Mouse (Mus musculus) left cerebral cortex, adult 9 months (tissue): ENCODE measurements at regions not wholly inside any gene's neighbourhood (a gene's known extent, or its start where the extent isn't known, plus 50 kb on each side); places are given as distances from the start of the nearest gene placed in this dataset.

ENCODE experiments used
- DNase-seq, 2 experiments: peaks; one replicate each; pipeline ENCODE4 v3.0.0; 2022; ENCODE audit warnings: low spot score in 2 of 2

DNA sequence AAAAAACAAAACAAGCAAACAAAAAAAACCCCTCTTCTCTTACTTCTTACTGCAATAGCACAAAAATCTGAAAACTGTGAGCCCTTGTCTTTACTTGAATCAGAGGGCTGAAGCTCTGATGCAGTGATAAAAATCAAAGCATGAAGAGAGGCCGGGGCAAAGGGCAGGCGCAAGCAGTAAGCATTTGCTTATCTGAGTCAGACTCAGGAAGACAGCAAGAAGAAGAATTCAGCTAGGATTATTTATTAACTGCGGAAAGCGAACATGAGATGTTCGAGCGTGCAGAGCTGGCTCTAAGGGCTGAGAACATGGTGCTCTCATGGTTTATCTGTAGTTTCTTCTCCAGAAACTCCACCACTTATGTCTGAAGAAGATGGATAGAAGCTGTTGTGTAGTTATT, 163.4 kb upstream of the Sgcd start:
- DNase-seq, result no peak

DNA sequence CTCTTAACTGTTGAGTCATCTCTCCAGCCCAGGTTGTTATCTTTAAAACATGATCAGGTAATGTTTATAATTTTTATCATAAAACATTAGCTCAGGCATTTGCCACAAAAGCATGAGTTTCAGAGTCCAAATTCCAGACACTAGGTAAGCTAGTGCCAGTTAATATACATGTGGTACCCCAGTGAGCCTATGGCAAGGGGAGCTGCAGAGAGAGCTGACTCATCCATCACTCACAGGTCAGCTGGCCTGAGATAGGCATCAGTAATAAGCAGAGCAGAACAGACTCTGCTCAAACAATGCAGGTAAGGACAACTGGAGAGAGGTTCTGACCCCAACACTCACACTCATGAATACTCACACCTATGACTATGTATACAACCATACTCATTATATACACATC, 144.6 kb upstream of the Sgcd start:
- DNase-seq, result no peak

DNA sequence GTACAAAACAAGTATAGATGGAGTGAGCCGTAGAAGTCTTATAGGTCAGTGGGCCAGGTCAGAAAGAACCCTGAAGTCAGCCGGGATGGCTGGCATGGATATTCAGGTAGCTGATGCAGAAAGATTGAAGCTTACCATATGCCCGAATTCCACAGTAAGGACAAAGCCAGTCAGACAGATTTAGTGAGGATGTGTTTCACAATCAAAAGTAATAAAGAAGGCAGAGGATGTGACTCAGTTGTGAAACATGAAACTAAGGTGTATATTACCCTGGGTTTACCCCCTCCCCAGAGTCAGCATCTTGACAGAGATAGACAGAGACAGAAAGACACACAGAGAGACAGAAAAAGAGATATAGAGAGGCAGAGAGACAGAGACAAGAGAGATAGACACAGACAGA, 109.3 kb upstream of the Sgcd start:
- DNase-seq, result no peak

DNA sequence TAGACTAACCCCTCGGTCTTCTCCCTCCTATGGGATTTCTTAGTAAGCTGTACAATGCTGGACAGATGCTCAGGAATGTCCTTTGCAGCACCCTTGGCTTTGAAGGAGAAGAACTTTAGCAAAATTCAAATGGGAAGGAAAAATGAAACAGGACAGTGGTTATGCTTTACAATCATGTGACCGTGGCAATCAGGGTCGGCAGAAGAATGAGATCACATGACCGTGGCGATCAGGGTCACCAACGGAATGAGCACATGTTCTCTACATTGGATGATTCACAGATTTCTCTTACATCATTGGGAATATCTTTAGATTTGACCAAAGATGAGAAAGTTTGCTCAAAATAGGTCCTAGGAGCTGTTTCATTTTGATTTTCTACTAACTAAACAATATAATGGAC, 108.7 kb upstream of the Sgcd start:
- no peak for DNase-seq

DNA sequence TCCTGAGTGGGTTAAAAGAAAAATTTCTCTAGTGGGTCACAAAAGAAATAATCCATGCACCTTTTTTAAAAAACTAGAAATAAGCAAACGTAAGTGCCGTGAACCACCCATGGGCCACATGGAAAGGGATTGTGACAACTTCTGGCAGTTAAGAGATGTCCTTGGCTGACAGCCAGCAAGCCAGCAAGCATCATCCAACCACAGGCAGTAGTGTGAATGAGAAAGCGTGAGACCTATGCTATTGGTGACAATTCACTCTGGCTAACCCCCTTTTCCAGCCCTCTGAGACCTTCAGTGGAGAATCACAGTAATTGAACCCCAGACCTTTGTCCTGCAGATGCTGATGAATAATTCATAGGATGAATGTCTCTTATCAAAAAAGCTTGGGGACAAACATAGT, 78.3 kb upstream of the Sgcd start:
- DNase-seq, result no peak

DNA sequence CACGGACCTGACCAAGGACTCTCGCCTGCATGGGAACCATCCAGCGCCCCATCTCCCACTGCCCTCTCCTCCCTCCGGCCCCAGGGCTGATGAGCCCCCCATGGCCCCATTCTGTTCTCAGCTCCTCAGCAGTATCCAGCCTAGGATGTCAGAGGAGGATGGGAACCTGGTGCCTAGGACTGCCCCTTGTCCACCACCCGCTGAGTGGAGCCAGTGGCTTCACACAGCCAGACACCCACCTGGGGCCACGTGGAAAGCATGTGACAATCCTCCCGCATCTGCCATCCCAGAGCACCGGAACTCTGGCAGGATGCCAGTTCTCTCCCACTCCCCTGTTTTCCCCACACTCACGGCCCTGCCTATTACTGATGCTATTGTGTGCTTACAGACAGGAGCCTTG, 75.0 kb upstream of the Sgcd start:
- DNase-seq, result no peak

DNA sequence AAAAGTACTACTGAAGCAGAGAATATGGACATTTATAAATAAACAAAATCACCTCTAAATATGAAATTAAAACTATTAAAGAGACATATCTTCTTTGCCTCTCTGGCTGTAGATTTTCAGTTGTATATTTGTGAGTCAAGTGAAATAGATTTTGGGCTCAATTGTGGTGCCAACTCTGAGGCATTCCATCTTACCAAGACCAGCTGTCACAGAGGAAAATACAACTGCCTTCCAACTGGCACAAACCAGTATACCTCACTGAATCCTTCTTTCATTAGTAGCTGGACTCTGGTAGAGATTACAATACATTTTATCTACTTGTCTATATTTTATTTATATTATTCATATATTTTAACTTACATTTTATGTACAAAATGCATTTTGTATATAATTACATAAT, 72.7 kb upstream of the Sgcd start:
- DNase-seq, result no peak

DNA sequence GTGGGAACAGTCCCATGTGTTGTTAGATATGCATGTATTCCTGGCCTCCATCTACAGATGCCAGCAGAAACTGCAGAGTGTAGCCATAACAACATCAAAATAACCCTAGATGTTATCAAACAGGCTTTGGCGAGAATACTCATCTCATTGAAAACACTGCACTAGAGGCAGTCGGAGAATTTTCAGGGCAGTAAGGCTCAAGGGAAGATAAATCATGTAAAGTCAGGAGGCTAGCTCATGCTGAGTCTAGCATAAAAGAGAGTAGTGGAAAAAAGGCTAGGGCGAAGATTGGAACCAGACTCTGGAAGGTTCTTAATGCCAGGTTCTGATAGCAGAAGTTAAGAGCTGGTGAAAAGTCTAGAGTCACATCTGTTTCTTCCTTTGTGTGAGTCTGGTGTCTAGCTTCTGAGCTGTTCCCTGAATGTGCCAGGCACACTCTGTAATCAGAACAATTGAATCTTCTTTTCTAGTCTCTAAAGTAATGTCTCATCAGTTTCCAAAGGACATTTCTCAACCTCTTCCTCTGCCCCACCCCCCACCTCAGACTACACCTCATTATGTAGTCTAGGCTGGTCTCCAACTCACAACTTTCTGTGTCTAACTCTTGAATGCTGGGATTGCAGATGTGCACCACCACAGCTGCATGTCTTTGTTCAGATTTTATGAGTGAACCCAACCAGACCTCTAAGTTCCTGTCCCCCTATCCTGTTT, 62.5 kb upstream of the Sgcd start:
- no peak for DNase-seq

DNA sequence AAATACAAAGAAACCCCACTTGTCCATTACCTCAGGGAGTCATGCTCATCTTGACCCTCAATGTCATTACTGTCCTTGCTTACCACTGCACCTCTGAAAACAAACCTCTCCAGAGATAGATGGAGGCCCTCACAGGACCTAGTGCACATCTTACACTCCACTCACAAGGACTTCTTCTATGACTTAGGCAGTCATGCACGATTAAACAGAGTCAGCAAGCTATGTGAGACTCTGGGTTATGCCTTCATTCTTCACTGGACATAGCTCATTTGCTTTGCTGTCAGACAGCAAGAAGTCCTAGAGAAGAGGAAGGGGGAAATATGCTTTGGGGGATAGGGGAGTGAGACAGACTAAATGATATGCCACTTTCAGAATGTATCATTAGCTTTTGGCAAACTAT, 59.5 kb upstream of the Sgcd start:
- no peak for DNase-seq
